Mouse (Mus musculus): ENCODE data around the gene Slc7a6. TPM values are rescaled to one million over a fixed set of nuclear protein-coding genes. Genes with fewer than 3 reads are reported as not detected.

Slc7a6 gene
- polyA plus RNA-seq (2014; fragmentation: Illumina TruSeq; extraction: RNeasy Lipid Tissue Mini Kit (QIAGEN cat#74804); ENCODE audit: low read depth, low replicate concordance): 30.8 TPM

GRCm38 (mm10) chr8:106168356-106169016 lies at the start of gene Slc7a6:
TSS of gene Slc7a6 (plus strand) at chr8:106168857.

DNA sequence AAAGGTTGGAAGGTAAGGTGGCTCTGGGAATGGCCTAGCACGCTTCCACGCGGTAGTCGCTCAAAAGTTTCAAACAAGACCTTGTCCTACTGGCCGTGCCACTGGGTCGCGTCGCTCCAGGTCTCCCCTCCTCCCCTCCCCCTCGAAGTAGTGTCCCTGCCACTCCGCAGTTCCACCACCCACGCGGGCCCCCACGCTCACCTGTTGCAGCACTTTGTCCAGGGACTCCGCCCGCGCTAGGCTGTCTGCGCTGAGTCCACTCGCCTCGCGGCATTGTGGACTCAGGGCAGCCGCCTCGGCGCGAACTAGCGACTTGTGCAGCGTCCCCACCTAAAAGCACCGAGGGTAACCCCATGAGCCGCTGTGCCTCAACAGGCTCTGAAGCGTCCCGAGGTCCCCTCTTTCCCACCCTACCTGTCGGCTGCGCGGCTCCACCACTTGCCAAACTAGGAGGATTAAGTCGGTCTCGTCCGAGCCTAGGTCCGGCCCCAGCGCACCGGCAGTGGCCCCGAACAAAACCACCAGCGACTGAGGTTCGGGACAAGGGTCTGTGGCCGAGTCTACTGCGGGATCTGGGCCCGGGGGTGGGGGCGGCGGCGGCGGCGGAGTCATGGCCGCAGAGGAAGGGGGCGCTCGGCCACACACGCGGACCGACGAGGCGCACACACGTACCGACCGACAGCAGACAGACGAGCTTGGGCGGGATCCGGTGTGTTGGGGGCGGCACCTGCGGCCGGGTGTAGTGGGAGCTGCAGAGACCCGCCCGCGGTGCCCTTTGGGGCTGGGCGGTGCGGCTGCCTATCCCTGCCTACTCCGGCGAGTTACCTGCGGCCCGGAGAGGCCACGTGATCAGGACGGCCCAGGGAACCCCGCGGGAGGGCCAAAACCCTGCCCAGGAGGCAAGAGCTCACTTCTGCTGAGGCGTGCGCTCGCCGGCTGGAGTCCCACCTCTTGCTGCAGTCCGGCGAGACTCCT lies 32.2 kb upstream of the Slc7a6 start, which contains the start of gene Esrp2:
Gene Esrp2, minus strand, starts transcription at position 819 of the 975 bp plus-strand sequence.

GRCm38 (mm10) chr8:106149801-106150652 lies 18.6 kb upstream of the Slc7a6 start, which contains the start of gene Pla2g15:
TSS of gene Pla2g15 (plus strand) at chr8:106150399.

GRCm38 (mm10) chr8:106210821-106211345 lies 42.2 kb downstream of the Slc7a6 start, which contains the start of the genes Slc7a6os and Prmt7:
TSS of gene Slc7a6os (minus strand) at chr8:106210935.
TSS of gene Prmt7 (plus strand) at chr8:106210936.

Other genes with a start within 250 kb of the Slc7a6 start
- not detected for gene Ctrl, start 235.0 kb upstream of the Slc7a6 start, polyA plus RNA-seq (2014; fragmentation: Illumina TruSeq; extraction: RNeasy Lipid Tissue Mini Kit (QIAGEN cat#74804); ENCODE audit: low read depth, low replicate concordance)
- 0.31 TPM for gene Psmb10, start 230.4 kb upstream of the Slc7a6 start, polyA plus RNA-seq (2014; fragmentation: Illumina TruSeq; extraction: RNeasy Lipid Tissue Mini Kit (QIAGEN cat#74804); ENCODE audit: low read depth, low replicate concordance)
- gene Lcat, start 225.5 kb upstream of the Slc7a6 start, polyA plus RNA-seq (2014; fragmentation: Illumina TruSeq; extraction: RNeasy Lipid Tissue Mini Kit (QIAGEN cat#74804); ENCODE audit: low read depth, low replicate concordance): 0.31 TPM
- 0.39 TPM for gene Slc12a4, start 202.8 kb upstream of the Slc7a6 start, polyA plus RNA-seq (2014; fragmentation: Illumina TruSeq; extraction: RNeasy Lipid Tissue Mini Kit (QIAGEN cat#74804); ENCODE audit: low read depth, low replicate concordance)
- 48.5 TPM for gene Dpep3, start 189.4 kb upstream of the Slc7a6 start, polyA plus RNA-seq (2014; fragmentation: Illumina TruSeq; extraction: RNeasy Lipid Tissue Mini Kit (QIAGEN cat#74804); ENCODE audit: low read depth, low replicate concordance)
- 4.0 TPM for gene Dus2, start 177.5 kb upstream of the Slc7a6 start, polyA plus RNA-seq (2014; fragmentation: Illumina TruSeq; extraction: RNeasy Lipid Tissue Mini Kit (QIAGEN cat#74804); ENCODE audit: low read depth, low replicate concordance)
- 0.52 TPM for gene Dpep2nb, start 162.9 kb upstream of the Slc7a6 start, polyA plus RNA-seq (2014; fragmentation: Illumina TruSeq; extraction: RNeasy Lipid Tissue Mini Kit (QIAGEN cat#74804); ENCODE audit: low read depth, low replicate concordance)
- 2.8 TPM for gene Ddx28, start 157.0 kb upstream of the Slc7a6 start, polyA plus RNA-seq (2014; fragmentation: Illumina TruSeq; extraction: RNeasy Lipid Tissue Mini Kit (QIAGEN cat#74804); ENCODE audit: low read depth, low replicate concordance)
- gene Nfatc3, start 110.0 kb upstream of the Slc7a6 start, polyA plus RNA-seq (2014; fragmentation: Illumina TruSeq; extraction: RNeasy Lipid Tissue Mini Kit (QIAGEN cat#74804); ENCODE audit: low read depth, low replicate concordance): 30.0 TPM
- gene Esrp2, start 31.9 kb upstream of the Slc7a6 start, polyA plus RNA-seq (2014; fragmentation: Illumina TruSeq; extraction: RNeasy Lipid Tissue Mini Kit (QIAGEN cat#74804); ENCODE audit: low read depth, low replicate concordance): 0.14 TPM
- 0.71 TPM for gene Pla2g15, start 18.5 kb upstream of the Slc7a6 start, polyA plus RNA-seq (2014; fragmentation: Illumina TruSeq; extraction: RNeasy Lipid Tissue Mini Kit (QIAGEN cat#74804); ENCODE audit: low read depth, low replicate concordance)
- 39.0 TPM for gene Slc7a6os, start 42.1 kb downstream of the Slc7a6 start, polyA plus RNA-seq (2014; fragmentation: Illumina TruSeq; extraction: RNeasy Lipid Tissue Mini Kit (QIAGEN cat#74804); ENCODE audit: low read depth, low replicate concordance)
- gene Prmt7, start 42.1 kb downstream of the Slc7a6 start, polyA plus RNA-seq (2014; fragmentation: Illumina TruSeq; extraction: RNeasy Lipid Tissue Mini Kit (QIAGEN cat#74804); ENCODE audit: low read depth, low replicate concordance): 36.2 TPM
- 0.38 TPM for gene Smpd3, start 169.1 kb downstream of the Slc7a6 start, polyA plus RNA-seq (2014; fragmentation: Illumina TruSeq; extraction: RNeasy Lipid Tissue Mini Kit (QIAGEN cat#74804); ENCODE audit: low read depth, low replicate concordance)
- 3.3 TPM for gene Zfp90, start 246.5 kb downstream of the Slc7a6 start, polyA plus RNA-seq (2014; fragmentation: Illumina TruSeq; extraction: RNeasy Lipid Tissue Mini Kit (QIAGEN cat#74804); ENCODE audit: low read depth, low replicate concordance)